Mouse (Mus musculus) heart, adult 18-20 months (tissue): Measurements from ENCODE around the gene Gm973. TPM values are rescaled to one million over a fixed set of nuclear protein-coding genes. Genes with fewer than 3 reads are reported as not detected.

Experiments used
- DNase-seq, 2 experiments: peaks; one replicate each; pipeline ENCODE4 v3.0.0; 2021 to 2022; ENCODE audit warnings: mixed read lengths in 1 of 2
- total RNA-seq, 2 experiments: library from RNA; stranded (reverse); gene quantifications; 2 replicates each; pipeline ENCODE4 v1.2.3; 2021

The Gm973 gene
- total RNA-seq, 2 experiments from 2014 or later: 0.85 TPM; not detected in 1

- DNase-seq: peak; percentile 56 to 86
Observed at GRCm38 (mm10) chr1:59584656-59585410, 68.8 kb downstream of the Gm973 start.

- no peak for DNase-seq
Observed at GRCm38 (mm10) chr1:59589271-59589670, 73.2 kb downstream of the Gm973 start.

- DNase-seq: peak; percentile 16 to 36
Observed at GRCm38 (mm10) chr1:59592359-59592758, 76.3 kb downstream of the Gm973 start.

- DNase-seq: peak; percentile 14 to 26
Observed at GRCm38 (mm10) chr1:59592876-59593275, 76.8 kb downstream of the Gm973 start.

- DNase-seq: no peak
Observed at GRCm38 (mm10) chr1:59593622-59594035, 77.6 kb downstream of the Gm973 start.

- no peak for DNase-seq
Observed at GRCm38 (mm10) chr1:59594586-59595266, 78.7 kb downstream of the Gm973 start.

- DNase-seq: no peak
Observed at GRCm38 (mm10) chr1:59595609-59596008, 79.5 kb downstream of the Gm973 start.

- DNase-seq: no peak
Observed at GRCm38 (mm10) chr1:59602531-59603416, 86.7 kb downstream of the Gm973 start.

- DNase-seq: no peak
Observed at GRCm38 (mm10) chr1:59603417-59603712, 87.3 kb downstream of the Gm973 start.

- no peak for DNase-seq
Observed at GRCm38 (mm10) chr1:59603893-59604292, 87.8 kb downstream of the Gm973 start.

- DNase-seq: no peak
Observed at GRCm38 (mm10) chr1:59606479-59606878, 90.4 kb downstream of the Gm973 start.

GRCm38 (mm10) chr1:59607071-59607470, 91.0 kb downstream of the Gm973 start:
- no peak for DNase-seq

GRCm38 (mm10) chr1:59608125-59608762, 92.2 kb downstream of the Gm973 start:
- DNase-seq: no peak

GRCm38 (mm10) chr1:59608920-59609319, 92.9 kb downstream of the Gm973 start:
- DNase-seq: no peak

- DNase-seq: no peak
Observed at GRCm38 (mm10) chr1:59609458-59609857, 93.4 kb downstream of the Gm973 start.

- DNase-seq: peak; percentile 25 to 30
Observed at GRCm38 (mm10) chr1:59609896-59610295, 93.8 kb downstream of the Gm973 start.

GRCm38 (mm10) chr1:59610929-59611328, 94.9 kb downstream of the Gm973 start:
- DNase-seq: no peak

GRCm38 (mm10) chr1:59613795-59614194, 97.7 kb downstream of the Gm973 start:
- peak; percentile 25 to 36 for DNase-seq

GRCm38 (mm10) chr1:59615021-59615420, 99.0 kb downstream of the Gm973 start:
- DNase-seq: no peak

- no peak for DNase-seq
Observed at GRCm38 (mm10) chr1:59619201-59619600, 103.1 kb downstream of the Gm973 start.

GRCm38 (mm10) chr1:59623325-59624017, 107.4 kb downstream of the Gm973 start:
- peak; percentile 63 to 85 for DNase-seq

- peak; percentile 65 to 66 for DNase-seq
Observed at GRCm38 (mm10) chr1:59625410-59625809, 109.3 kb downstream of the Gm973 start.
